Mouse (Mus musculus) lung, embryonic 15.5 days (tissue): ENCODE data around the gene Golga5. TPM values are rescaled to one million over a fixed set of nuclear protein-coding genes. Genes with fewer than 3 reads are reported as not detected.
A peak's percentile ranks its signal among the peaks of the same experiment; 100 is the strongest.
"Not testable (repeated sequence)": the region's sequence is repeated elsewhere in the genome, so short reads cannot be mapped to it uniquely, and the experiment has no call there.

ENCODE experiments used
- ATAC-seq: fragments of 200-750 bp; cut with Nextera tagmentation; 2 replicates; pipeline ENCODE4 v1.8.0; 2017; ENCODE audit warnings: moderate number of reproducible peaks, borderline replicate concordance; ENCODE audit not compliant: low FRiP score, low TSS enrichment; ENCODE audit errors: extremely low read depth
- H3K27ac ChIP-seq: fragments of 300-500 bp; sonication (generic); 2 replicates; pipeline ENCODE4 v1.5.1; 2015; ENCODE audit warnings: moderate library complexity, mild to moderate bottlenecking, inconsistent platforms
- H3K27me3 ChIP-seq: fragments of 300-500 bp; sonication (generic); 2 replicates; pipeline ENCODE4 v1.6.1; 2015; ENCODE audit warnings: inconsistent platforms
- H3K36me3 ChIP-seq: fragments of 300-500 bp; sonication (generic); 2 replicates; pipeline ENCODE4 v1.6.1; 2015; ENCODE audit warnings: inconsistent platforms
- H3K4me1 ChIP-seq: fragments of 300-500 bp; sonication (generic); 2 replicates; pipeline ENCODE4 v1.6.1; 2015; ENCODE audit warnings: inconsistent platforms
- H3K4me2 ChIP-seq: fragments of 300-500 bp; sonication (generic); 2 replicates; pipeline ENCODE4 v1.6.1; 2015; ENCODE audit warnings: inconsistent platforms, mild to moderate bottlenecking, moderate library complexity
- H3K4me3 ChIP-seq: fragments of 300-500 bp; sonication (generic); 2 replicates; pipeline ENCODE4 v1.5.1; 2015; ENCODE audit warnings: mild to moderate bottlenecking, inconsistent platforms
- H3K9ac ChIP-seq: fragments of 300-500 bp; sonication (generic); 2 replicates; pipeline ENCODE4 v1.6.1; 2015; ENCODE audit warnings: inconsistent platforms
- H3K9me3 ChIP-seq: fragments of 300-500 bp; sonication (generic); 2 replicates; pipeline ENCODE4 v1.6.1; 2016; ENCODE audit warnings: inconsistent platforms
- WGBS: fragments of 180-500 bp; shearing (Covaris S2); methylation state at CpG from one replicate; pipeline ENCODE4 v1.1.7; 2015; 5-methylcytosine and 5-hydroxymethylcytosine counted together
- polyA plus RNA-seq: library from polyadenylated mRNA; unstranded; fragments of >200 nt; fragmentation: Nextera tagmentation; extraction: Ambion mirVana; gene quantifications from 2 replicates; pipeline ENCODE4 v1.2.1, GENCODE M21; 2015

The Golga5 gene
- polyA plus RNA-seq, 1 experiment from 2014 or later = 33.6 TPM

DNA sequence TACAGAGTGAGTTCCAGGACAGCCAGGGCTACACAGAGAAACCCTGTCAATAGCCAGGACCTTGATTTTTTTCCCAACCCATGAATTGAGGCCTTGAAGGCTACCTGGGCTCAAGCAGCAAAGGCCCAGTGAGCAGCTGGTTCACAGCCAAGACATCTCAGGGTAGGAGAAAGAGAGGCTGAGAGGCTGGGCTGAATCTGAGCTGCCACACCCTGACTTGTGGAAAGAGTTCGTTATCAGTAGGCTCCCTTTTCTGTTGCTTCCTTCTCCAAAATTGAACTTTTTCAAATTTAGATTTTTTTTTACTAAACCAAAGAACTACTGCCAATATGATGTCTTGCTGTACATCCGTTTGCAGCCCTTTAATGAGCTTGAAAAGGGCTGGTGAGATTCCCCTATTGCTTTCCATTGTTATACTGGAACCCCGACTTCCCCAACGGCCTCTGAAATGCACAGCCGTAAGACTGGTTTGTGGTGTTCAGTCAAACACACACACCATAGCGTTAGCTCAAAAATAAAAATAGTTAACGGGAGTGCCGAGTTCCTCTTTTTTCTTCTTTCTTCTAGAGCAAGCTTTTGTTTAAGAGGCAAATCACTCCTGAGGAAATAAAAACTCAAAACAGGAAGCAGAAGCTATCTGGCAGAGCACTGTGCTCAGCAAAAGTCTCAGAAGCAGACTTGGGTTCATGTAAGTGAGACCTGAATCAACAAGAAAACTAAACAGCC, 17.6 kb upstream of the Golga5 start:
- peaks cover 9% of the 10 kb centered on the region for H3K4me1 ChIP-seq
- H3K9ac ChIP-seq = no peak overlapping the region
- no peaks in the 10 kb centered on the region for H3K27me3 ChIP-seq
- no peaks in the 10 kb centered on the region for H3K36me3 ChIP-seq
- no peak for ATAC-seq
- no peaks in the 10 kb centered on the region for H3K9me3 ChIP-seq
- no peak overlapping the region for H3K4me3 ChIP-seq
- H3K27ac ChIP-seq = peak overlapping the region; percentile 37; the same call in 1 of the 2 replicates
- H3K4me2 ChIP-seq = no peak overlapping the region
- WGBS = 75% methylated on average over 8 of the region's 8 CpGs

DNA sequence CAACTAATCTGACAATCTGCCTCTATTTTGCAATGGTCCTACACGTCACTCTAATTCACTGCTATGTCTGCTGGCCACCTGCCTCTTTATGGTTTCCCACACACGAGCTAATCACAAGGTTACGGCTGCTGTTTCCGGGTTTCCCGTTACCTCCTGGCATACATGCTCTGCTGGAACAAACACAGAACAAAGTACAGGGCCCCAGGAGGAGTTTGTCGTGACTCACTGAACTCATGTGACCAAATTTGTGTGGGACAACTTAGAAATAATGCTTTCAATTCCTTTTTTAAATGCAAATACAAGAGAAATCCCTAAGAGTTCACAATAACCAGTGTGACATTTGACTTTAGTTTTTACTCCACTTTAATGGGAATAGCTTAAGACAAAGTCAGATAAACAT, 15.4 kb upstream of the Golga5 start:
- Histone ChIP-seq H3K9me3 (no peaks in the 10 kb centered on the region), H3K36me3 (no peaks in the 10 kb centered on the region), H3K27me3 (no peaks in the 10 kb centered on the region), H3K9ac (no peak overlapping the region), H3K27ac (no peak overlapping the region), H3K4me2 (no peak overlapping the region), H3K4me1 (peaks cover 9% of the 10 kb centered on the region), H3K4me3 (no peak overlapping the region)
- 65% methylated on average over 6 of the region's 6 CpGs for WGBS
- ATAC-seq = no peak

DNA sequence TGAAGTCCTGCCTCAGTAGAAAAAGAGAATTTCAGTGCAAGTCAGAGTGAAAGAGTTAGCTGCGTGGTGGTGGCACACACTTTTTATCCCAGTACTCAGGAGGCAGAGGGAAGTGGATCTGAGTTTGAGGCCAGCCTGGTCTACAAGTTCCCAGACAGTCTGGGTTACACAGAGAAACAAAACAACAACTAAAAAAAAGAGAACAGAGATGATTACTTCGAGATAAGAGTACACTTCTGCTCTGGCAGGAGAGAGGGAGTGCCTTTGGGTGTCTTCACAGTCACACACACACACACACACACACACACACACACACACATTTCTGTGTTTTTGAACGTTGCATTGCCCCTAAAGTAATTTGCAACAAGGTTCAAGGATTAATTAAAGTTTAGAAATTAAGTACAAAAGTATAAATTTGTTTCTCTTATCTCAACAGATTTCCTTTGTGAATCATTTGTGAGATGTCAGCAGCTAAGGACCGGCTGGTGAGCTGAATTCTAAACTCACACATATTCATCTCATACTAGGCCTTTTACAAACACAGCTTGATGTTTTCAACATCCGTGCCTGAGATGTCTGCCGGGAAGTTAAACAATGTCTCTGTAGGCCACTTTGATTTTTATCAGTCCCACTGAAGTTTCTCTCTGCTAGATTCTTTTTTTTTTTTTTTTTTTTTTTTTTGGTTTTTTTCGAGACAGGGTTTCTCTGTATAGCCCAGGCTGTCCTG, 12.3 kb upstream of the Golga5 start:
- WGBS = 30% methylated on average over 7 of the region's 7 CpGs
- H3K27me3 ChIP-seq = no peaks in the 10 kb centered on the region
- no peak for ATAC-seq
- H3K9ac ChIP-seq = no peak overlapping the region
- no peak overlapping the region for H3K4me2 ChIP-seq
- no peaks in the 10 kb centered on the region for H3K9me3 ChIP-seq
- no peaks in the 10 kb centered on the region for H3K36me3 ChIP-seq
- H3K4me1 ChIP-seq = no peaks in the 10 kb centered on the region
- no peak overlapping the region for H3K4me3 ChIP-seq
- H3K27ac ChIP-seq = no peak overlapping the region

DNA sequence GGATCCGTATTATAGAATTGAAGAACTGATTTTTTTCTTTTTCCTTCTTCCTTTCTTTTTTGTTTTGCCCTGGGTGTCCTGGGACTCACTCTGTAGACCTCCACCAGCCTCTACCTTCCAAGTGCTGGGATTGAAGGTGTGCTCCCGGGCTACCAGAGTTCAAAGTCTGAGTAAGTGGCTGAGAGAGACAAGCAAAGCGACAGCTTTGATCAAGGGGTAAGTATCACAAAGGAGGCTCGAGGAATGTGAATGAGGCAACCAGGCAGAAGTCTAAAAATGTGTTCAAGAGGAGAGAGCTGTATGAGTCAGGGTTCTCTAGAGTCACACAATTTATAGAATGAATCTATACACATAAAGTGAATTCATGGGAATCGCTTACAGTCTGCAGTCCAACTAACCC, 8.9 kb upstream of the Golga5 start:
- WGBS = 52% methylated on average over 5 of the region's 5 CpGs
- no peak overlapping the region for H3K4me3 ChIP-seq
- 0 out of 2 replicates have a peak, but pooled peaks have one; percentile 28 for ATAC-seq
- H3K36me3 ChIP-seq = no peaks in the 10 kb centered on the region
- H3K27ac ChIP-seq = no peak overlapping the region
- H3K9me3 ChIP-seq = no peaks in the 10 kb centered on the region
- H3K4me1 ChIP-seq = no peaks in the 10 kb centered on the region
- H3K9ac ChIP-seq = no peak overlapping the region
- no peak overlapping the region for H3K4me2 ChIP-seq
- no peaks in the 10 kb centered on the region for H3K27me3 ChIP-seq

DNA sequence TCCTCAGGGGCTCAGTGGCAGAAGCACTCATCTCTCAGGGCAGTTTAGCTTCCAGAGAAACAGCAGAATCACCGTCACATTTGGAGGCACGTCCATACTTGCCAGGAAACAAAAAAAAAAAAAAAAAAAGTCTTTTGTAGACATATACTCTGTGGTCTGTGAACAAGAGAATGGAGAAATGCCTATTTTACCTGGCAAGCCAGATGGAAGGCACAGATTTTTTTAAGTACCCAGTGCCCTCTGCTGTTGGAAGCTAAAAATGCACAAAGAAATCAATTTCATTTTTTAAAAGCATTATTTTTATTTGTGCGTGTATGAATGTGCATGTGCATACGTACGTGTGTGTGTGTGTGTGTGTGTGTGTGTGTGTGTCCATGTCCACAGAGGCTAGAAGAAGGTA, 7.8 kb upstream of the Golga5 start:
- H3K4me3 ChIP-seq = no peak overlapping the region
- H3K9me3 ChIP-seq = no peaks in the 10 kb centered on the region
- 49% methylated on average over 5 of the region's 5 CpGs for WGBS
- H3K27ac ChIP-seq = no peak overlapping the region
- no peaks in the 10 kb centered on the region for H3K4me1 ChIP-seq
- no peaks in the 10 kb centered on the region for H3K27me3 ChIP-seq
- ATAC-seq = no peak
- no peak overlapping the region for H3K9ac ChIP-seq
- no peaks in the 10 kb centered on the region for H3K36me3 ChIP-seq
- H3K4me2 ChIP-seq = no peak overlapping the region

DNA sequence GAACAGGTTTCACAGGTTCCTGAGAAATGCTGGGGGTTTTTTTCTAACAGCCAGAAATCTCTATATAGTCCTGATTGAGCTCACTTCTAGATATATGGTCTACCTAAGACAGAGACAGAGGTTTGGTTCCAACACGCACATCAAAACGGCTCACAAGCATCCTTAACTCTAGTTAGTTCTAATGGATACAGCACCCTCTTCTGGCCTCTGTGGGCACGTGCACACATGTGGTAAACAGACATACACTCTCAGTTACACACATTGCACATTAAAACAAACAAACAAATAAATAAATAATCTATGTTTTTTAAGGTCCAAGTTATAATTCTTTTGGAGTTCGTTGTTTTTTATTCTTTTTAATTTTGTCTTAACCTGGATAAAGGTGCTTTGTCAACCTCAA, 4.3 kb upstream of the Golga5 start:
- H3K27ac ChIP-seq = no peak overlapping the region
- no peaks in the 10 kb centered on the region; the same call in 1 of the 2 replicates for H3K4me1 ChIP-seq
- no peak for ATAC-seq
- H3K9ac ChIP-seq = no peak overlapping the region
- H3K27me3 ChIP-seq = no peaks in the 10 kb centered on the region
- WGBS = 51% methylated on average over 4 of the region's 4 CpGs
- no peaks in the 10 kb centered on the region for H3K36me3 ChIP-seq
- H3K4me2 ChIP-seq = no peak overlapping the region
- no peak overlapping the region for H3K4me3 ChIP-seq
- no peaks in the 10 kb centered on the region for H3K9me3 ChIP-seq

DNA sequence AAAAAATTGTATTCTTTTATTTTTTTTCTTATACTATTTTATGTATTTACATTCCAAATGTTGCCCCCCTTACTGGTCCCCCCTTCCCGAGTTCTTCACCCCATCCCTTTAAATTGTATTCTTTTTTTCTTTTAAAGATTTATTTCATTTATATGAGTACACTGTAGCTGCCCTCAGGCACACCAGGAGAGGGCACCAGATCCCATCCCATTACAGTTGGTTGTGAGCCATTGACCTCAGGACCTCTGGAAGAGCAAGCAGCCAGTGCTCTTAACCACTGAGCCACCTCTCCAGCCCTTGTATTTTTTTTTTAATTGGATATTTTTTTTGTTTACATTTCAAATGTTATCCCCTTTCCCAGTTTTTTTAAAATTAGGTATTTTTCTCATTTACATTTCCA, 799 bp upstream of the Golga5 start:
- H3K36me3 ChIP-seq = peaks cover 13% of the 10 kb centered on the region

DNA sequence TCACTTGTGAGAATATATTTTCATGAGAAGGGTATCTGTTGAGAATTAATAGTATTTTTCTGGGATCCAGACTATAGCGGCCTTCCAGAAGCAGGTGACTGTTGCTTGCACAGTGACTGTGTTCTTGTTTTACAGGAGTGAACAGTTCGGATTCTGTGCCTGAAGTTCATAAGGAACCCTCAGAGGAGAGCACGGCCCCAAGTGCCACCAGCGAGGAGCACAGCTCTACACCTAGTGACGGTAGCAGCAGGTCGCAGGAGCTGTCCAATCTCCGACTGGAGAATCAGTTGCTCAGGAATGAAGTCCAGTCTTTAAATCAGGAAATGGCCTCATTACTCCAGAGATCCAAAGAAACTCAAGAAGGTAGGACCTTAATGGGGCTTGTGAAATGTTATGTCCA, 5.5 kb downstream of the Golga5 start:
- Histone ChIP-seq H3K27ac (no peak overlapping the region), H3K36me3 (peaks cover 45% of the 10 kb centered on the region), H3K9ac (no peak overlapping the region), H3K9me3 (no peaks in the 10 kb centered on the region), H3K4me1 (peaks cover 9% of the 10 kb centered on the region), H3K4me2 (no peak overlapping the region), H3K27me3 (no peaks in the 10 kb centered on the region), H3K4me3 (no peak overlapping the region)
- no peak for ATAC-seq
- 92% methylated on average over 7 of the region's 7 CpGs for WGBS

More for the DNA sequence above, 799 bp upstream of the Golga5 start:
- H3K9me3 ChIP-seq = no peaks in the 10 kb centered on the region
- no peak overlapping the region for H3K9ac ChIP-seq
- no peak overlapping the region for H3K27ac ChIP-seq
- H3K4me2 ChIP-seq = no peak overlapping the region
- H3K4me3 ChIP-seq = no peak overlapping the region
- no peaks in the 10 kb centered on the region for H3K27me3 ChIP-seq
- 89% methylated on average over 1 of the region's 1 CpGs for WGBS
- H3K4me1 ChIP-seq = peaks cover 9% of the 10 kb centered on the region
- no peak for ATAC-seq

DNA sequence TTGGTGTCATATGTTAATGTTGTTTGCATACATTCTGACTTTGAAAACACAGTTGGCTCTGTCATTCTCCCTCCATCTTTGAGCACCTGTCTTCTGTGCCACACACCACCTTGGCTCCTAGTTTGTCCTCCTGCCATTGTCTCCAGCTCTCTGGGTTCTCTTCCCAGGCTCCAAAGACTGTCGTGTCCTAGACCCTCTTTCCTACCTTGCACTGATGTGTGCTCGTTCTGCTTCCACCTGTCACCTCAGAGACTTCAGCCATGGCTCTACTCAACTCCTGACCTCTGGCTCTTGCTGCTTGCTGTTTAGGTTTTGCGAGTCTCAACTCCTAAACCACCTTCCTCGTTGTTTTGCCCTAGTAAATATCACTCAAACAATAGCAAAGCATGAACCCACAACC, 11.5 kb downstream of the Golga5 start:
- peaks cover 67% of the 10 kb centered on the region for H3K36me3 ChIP-seq
- H3K27me3 ChIP-seq = no peaks in the 10 kb centered on the region
- ATAC-seq = no peak
- H3K4me1 ChIP-seq = no peaks in the 10 kb centered on the region
- no peak overlapping the region for H3K9ac ChIP-seq
- H3K4me2 ChIP-seq = no peak overlapping the region
- WGBS = 87% methylated on average over 4 of the region's 4 CpGs
- H3K9me3 ChIP-seq = no peaks in the 10 kb centered on the region
- H3K4me3 ChIP-seq = no peak overlapping the region
- H3K27ac ChIP-seq = no peak overlapping the region

DNA sequence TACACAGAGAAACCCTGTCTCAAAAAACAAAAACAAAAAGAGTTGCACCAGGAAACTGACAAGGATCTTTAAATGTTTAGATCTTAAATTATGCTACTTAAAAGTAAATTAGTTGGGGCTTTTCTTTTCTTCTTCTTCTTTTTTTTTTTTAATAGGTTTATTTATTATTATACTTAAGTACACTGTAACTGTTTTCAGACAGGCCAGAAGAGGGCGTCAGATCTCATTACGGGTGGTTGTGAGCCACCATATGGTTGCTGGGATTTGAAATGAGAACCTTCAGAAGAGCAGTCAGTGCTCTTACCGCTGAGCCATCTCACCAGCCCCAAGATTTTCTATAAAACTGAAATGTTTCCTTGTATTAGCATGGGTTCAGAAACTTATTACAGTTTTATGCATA, 16.0 kb downstream of the Golga5 start:
- ATAC-seq = no peak
- H3K4me1 ChIP-seq = no peaks in the 10 kb centered on the region
- no peak overlapping the region for H3K4me2 ChIP-seq
- 58% methylated on average over 3 of the region's 3 CpGs for WGBS
- no peak overlapping the region for H3K9ac ChIP-seq
- no peak overlapping the region for H3K4me3 ChIP-seq
- H3K9me3 ChIP-seq = no peaks in the 10 kb centered on the region
- no peaks in the 10 kb centered on the region for H3K27me3 ChIP-seq
- no peak overlapping the region for H3K27ac ChIP-seq
- peaks cover 72% of the 10 kb centered on the region for H3K36me3 ChIP-seq

DNA sequence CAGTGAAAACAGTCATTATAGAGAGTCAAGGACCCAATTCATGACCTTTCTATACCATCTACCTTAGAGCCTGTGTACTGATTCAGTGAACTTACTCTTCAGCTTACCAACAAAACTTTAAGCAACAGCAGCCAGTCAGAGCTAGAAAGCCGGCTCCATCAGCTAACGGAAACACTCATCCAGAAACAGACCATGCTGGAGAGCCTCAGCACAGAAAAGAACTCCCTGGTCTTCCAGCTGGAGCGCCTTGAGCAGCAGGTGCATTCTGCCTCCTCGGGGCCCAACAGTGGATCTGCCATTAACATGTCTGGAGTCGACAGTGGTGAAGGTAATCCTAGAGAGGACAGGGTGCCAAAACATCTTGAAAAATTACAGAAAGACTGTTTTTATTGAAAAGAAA, 23.0 kb downstream of the Golga5 start:
- no peak for ATAC-seq
- no peaks in the 10 kb centered on the region for H3K9me3 ChIP-seq
- H3K27me3 ChIP-seq = no peaks in the 10 kb centered on the region
- H3K36me3 ChIP-seq = peaks cover 70% of the 10 kb centered on the region
- no peaks in the 10 kb centered on the region for H3K4me1 ChIP-seq
- H3K4me2 ChIP-seq = no peak overlapping the region
- H3K27ac ChIP-seq = no peak overlapping the region
- H3K9ac ChIP-seq = no peak overlapping the region
- 84% methylated on average over 5 of the region's 5 CpGs for WGBS
- no peak overlapping the region for H3K4me3 ChIP-seq

DNA sequence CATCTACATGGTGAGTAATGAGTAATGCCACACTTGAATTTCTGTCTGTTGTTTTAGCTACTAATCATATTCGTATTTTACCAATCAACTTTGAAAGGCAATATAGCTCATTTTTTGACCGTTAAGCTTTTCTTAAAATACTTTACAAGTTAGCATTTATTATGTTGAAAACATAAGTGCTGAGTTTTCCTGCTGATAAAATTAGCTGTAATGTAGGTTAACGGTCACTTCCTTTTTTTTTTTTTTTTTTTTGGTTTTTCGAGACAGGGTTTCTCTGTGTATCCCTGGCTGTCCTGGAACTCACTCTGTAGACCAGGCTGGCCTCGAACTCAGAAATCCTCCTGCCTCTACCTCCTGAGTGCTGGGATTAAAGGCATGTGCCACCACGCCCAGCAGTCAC, 26.8 kb downstream of the Golga5 start:
- not testable (repeated sequence) for H3K4me2 ChIP-seq, H3K27ac ChIP-seq, H3K9ac ChIP-seq, H3K4me1 ChIP-seq, H3K9me3 ChIP-seq, H3K27me3 ChIP-seq, H3K4me3 ChIP-seq, ATAC-seq
- WGBS = 85% methylated on average over 6 of the region's 6 CpGs
- peaks cover 51% of the 10 kb centered on the region for H3K36me3 ChIP-seq
